Mouse (Mus musculus) layer of hippocampus, adult 18-20 months (tissue): Measurements from ENCODE around the gene Kif26a. TPM values are rescaled to one million over a fixed set of nuclear protein-coding genes. Genes with fewer than 3 reads are reported as not detected.

Experiments used
- DNase-seq, 2 experiments: peaks; one replicate each; pipeline ENCODE4 v3.0.0; 2022; ENCODE audit warnings: low spot score in 2 of 2
- long read RNA-seq: library from polyadenylated mRNA; stranded (forward); transcript quantifications from one replicate; pipeline ENCODE4 v2.0.0, GENCODE M21; 2021
- total RNA-seq, 2 experiments: library from RNA; stranded (reverse); gene quantifications; 2 replicates each; pipeline ENCODE4 v1.2.3; 2021

Kif26a gene
- total RNA-seq: 1 to 10 TPM; 3.9 to 4.5 TPM
- long read RNA-seq: 0 reads

DNA sequence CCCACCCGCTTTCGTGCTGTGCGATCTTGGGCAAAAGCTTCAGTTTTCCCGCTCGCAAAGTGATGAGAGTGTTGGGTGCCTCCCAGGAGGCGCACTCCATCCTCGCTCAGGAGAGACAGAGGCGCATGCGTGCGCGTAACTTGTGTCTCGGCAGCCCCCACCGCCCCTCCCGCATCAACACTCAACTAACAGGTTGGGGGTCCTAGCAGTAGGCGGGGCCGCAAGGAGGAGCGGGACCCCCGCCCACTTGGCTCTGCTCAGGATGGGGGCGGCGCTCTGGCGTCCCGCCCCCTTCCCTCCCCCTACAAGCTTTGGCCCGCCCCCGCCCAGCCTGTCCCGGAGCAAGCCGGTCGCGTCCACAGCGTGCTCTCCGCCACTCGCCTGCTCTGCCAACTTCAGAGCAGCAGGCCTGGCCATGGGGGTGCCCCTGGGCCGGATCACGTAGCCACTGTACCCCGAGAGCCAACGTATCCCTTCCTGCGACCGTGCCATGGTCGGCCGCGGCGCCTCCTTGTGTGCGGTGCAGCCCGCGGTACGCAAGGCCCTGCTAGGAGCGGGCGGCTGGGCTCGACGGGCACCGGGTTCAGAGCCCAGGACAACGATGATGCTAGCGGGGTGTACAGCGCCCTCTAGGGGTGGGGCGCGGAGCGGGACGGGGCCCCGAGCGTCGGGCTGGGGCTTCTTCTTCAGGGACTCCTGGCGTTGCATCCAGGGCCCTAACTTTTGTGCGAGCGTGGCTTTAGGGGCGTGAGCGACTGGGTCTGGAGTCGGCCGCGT lies at the start of gene Kif26a:
TSS of gene Kif26a (plus strand) at position 334 of the 777 bp plus-strand sequence.
- peak in 1 of 2 experiments; percentile 26 for DNase-seq

DNA sequence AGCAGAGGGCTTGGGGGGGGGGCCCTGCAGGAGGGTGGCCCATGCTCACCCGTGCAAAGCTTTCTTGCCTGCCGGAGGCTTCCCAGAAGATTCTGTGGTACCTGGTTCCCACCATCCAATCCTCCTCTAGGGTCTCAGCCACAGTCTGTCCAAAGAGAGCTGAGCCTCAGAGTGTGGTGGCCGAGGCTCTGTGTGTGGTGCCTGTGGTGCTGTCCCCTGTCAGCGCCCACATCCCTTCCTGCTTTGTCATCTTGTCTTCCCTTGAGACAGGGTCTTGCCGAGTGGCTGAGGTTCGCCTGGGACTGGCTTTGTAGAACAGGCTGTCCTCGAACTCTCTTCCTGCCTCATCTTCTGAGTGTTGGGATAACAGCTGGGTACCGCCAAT lies 49.3 kb upstream of the Kif26a start:
- no peak for DNase-seq

DNA sequence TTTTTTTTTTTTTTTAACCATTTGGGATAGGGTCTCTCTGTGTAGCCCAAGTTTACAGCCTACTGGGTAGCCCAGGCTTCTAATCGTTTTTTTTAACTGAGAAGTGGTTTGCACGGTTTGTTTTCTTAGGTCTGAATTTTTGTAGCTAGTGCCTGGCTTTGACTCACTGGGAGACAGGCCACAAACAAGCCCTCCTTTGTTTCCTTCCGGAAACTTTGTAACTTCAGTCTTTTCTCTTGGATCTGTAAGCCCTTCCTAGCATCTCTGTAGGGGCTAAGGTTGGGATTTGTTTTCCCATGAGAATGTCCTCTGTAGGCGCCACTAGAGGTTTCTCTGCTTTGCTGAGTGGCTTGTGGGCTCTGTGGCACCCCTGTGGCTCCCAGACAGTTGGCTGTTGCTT lies 45.9 kb upstream of the Kif26a start:
- no peak for DNase-seq

DNA sequence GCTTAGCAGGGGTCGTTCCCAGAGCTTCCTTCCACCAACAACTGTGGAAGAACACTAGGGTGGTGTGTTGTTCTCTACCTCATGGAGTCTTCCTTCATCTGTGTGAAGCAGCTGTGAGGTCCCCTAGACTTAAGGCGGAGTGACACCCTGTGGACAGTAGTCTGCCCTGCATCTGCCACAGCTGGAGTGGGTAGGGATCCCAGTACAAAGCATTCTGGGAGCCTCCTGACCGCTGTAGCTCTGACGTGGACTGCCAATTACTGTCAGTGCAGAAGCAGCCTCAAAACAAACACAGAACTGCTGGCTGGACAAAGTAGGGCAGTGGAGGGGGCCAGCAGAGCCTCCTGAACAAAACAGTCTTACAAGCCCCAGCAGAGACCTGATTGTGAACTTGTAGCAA lies 45.0 kb upstream of the Kif26a start:
- no peak for DNase-seq

DNA sequence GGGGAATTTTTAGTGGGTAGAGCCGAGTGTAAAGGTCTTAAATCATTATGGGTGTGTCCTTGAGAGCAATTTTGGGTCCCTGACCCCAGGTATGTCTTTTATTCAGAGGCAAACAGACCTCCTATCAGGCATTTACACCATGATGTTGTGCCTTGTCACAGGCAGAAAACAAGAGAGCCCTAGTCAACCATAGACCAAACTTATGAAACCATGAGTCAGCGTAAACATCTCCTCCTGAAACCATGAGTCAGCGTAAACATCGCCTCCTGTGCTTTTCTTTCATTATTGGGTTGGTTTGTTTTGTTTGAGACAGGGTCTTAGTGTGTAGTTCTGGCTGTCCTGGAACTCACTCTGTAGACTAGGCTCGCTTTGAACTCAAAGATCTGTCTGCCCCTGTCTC lies 42.8 kb upstream of the Kif26a start:
- no peak for DNase-seq

DNA sequence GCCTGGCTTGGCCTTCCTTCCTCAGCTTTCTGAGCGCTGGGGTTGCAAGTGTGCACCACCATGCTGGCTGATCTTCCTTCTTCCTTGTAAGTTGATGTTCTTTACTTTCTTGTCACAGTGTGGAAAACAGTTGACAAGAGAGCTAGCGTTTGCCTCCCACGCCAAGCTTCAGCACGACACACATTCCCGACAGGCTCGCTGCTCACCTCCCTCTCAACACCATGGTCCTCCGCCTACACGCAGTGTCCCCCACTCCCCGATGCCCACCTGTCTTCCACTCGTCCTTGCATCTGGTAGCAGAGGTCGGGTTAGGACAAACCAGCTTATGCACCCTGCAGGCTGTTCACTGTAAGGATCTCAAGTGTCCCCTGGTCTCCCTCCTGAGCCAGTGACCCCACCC lies 41.1 kb upstream of the Kif26a start:
- DNase-seq: no peak

DNA sequence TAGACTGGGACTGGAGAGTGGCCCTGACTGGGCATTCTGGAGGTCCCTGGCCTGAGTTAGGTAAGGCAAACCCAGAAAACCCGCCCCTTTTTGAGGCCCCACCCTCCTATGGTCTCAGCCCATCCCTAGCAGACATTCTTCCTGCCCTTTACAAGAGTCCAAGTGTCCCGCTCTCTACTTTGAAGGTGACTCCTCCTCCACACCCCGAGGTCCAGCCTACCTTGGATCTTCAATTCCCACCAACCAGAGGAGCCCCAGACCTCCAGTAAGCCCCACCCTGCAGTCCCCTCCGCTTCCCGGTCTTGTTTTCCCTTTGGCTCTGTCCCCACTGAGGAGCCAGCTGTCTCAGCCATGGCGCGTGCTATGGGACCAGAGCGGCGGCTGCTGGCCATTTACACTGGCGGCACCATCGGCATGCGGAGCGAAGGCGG lies 39.5 kb upstream of the Kif26a start, which contains the start of gene Aspg:
TSS of gene Aspg (plus strand) at position 139 of the 431 bp plus-strand sequence.
- no peak for DNase-seq

DNA sequence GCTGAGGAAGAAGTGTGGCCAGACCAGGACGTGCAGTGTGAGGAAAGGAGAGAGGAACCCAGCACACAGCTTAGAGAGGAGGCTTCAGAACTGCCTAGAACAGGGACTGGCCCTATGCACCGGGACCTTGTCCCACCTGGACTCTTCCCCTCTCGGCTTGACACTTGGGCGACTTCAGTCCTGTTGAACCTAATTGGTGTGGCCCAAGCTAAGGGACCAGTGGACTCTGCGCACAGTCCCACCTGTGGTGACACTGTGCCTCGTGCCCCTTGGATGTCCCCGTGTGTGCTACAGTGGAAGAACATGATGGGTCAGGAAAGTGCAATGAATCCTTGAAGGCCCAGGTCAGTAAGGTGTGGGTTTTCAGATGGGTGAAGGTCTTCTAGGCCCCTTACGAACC lies 38.3 kb upstream of the Kif26a start:
- no peak for DNase-seq

DNA sequence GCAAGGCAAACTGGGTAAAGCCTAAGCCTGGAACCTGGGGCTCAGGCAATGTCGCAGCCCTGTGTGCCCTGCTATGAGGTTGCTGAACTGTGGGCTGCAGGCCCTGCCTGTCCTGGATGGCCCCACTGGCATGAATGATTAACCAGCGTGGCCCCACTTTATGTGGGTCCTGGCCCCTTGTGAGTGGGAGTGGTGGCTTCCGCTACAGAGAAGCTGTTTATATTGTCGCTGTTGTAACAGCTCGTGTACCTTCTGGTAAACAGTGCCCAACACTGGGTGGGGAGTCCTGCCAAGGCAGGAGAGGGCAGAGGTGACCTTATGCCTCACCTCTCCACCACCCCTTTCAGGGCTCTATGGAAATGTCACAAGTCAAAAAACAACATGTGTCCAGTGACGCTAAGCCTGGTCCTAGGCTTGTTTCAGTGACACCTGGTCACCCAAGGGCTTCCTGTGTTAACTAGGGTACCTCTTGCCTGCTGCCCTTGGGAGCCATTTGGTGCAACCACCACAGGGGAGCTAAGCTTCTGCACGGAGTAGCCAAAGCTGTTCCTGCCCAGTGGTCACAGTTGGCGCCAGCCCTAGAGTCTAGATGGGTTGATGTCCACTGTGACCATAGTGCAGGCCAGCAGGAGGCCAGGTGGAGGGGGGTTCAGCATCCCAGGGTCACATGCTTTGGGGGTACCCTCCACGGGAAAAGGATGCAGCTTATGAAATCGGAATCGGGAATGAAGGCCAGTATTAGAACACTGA lies 37.1 kb upstream of the Kif26a start:
- no peak for DNase-seq

DNA sequence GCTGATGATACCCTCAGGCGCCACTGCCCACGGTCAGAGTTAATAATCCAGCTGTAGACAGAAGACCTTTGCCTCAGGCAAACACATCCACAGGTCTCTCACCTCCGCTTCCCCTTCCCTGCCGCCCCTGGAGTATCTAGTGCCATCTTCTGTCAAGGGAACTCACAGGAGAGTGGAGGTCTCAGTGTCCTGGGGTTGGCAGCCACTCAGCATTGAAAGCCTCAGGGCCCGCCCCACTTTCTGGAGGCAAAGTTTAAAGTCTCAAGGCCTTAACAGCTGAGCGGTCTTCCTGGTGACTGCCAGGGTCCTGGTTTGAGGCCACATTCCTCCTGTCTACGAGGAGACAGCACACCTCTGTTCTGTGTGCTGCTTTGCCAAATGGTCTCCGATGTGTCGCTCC lies 36.3 kb upstream of the Kif26a start:
- no peak for DNase-seq

DNA sequence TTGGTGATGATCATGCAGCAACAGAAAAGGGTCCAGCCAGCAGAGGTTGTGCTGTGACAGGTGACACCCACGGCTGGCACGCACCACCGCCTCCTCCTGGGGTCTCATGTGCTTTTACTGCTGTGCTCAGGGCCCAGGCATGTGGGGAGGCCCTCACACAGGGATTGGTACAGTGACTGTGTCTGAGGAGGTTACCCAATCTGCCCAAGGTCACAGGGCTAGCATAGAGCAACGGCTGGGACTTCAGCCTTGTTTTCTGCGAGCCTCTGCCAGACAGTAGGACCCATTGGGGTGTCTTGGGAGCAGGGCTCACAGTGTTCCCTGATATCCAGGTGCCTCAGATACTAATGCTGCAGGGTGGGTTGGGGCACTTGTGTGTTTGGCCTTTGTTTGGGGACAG lies 34.7 kb upstream of the Kif26a start:
- DNase-seq: no peak

DNA sequence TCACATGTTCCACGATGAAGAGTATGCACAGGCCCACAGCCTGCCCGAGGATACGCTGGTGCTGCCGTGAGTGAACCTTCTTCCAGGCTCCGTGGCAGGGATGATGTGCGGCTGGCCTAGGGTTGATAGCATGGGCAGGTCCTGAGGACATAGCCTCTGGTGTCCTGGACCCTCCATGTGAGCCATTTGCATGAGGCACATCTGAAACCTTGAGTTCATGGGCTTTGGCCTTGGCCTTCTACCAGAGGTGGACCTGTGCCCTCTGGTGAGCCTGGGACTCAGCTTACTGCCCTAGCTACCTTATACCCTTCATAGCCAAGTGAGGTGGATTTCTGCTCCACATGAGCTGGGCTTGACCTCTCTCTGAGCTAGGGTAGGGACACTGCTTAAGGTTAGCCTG lies 33.8 kb upstream of the Kif26a start:
- DNase-seq: no peak

DNA sequence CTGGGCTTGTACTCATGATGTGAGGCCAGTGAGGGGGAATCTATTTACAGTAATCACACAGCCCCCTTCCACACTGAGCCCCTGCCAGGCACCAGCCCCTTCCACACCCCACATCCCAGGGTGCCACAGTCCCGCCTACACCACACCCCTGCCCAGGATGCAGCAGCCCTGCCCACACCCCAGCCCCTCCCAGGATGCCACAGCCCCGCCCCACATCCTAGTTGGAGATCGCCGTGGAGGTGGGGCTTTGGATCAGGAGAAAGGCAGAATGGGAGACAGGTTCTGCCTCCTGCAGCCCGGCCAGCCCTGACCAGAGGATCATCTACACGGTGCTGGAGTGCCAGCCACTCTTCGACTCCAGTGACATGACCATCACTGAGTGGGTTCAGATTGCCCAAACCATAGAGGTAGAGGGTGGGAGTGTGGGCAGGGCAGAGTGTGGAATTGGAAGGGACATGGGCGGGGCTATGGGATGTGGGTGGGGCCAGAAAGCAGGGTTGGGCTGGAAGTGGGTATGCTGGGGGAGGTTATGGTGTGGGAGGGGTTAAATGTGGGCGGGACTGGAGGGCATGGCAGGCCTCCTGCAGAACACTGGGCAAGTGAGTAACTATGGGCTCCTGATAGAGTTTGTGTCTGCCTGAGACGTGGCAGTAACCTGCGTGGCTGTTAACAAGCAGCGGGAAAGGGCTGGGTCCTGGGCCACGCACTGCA lies 33.2 kb upstream of the Kif26a start:
- DNase-seq: no peak

DNA sequence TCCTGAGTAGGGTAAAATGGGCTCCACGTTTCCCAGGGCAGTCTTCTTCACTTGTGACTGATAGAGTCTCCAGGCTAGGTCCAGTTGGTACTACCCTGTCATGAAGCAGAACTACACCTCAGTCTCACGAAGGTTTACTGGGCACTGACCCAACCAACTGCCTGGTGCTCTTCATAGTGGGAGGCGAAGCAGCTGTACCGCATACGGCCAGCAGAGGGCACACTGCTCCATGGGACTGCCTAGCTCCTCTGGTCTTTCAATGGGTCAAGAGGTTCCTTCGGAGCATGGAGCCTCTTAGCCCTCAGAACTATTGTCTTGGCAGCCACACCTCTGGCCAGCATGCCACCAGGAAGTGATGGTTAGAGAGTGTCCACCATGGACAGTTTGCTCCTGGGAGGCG lies 32.3 kb upstream of the Kif26a start:
- peak; percentile 56 to 93 for DNase-seq

DNA sequence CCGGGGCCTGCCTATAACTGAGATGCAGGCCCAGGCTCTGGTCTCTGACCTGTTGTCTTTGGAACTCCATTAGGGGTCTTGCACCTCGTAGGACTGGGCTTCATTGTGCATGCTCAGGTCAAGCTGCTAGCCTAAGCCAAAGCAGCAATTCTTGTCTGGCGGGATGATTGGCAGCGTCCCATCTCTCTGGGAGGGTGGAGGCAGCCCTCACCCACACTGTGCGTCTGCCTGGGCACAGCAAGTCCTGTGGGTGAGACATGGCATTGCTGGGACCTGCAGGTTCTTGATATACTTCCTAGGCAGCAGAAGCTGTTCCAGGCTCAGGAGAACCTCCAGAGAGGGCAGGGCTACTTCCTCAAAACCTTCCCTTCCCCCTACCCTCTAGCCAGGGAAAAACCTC lies 29.0 kb upstream of the Kif26a start:
- DNase-seq: peak in 1 of 2 experiments; percentile 63

DNA sequence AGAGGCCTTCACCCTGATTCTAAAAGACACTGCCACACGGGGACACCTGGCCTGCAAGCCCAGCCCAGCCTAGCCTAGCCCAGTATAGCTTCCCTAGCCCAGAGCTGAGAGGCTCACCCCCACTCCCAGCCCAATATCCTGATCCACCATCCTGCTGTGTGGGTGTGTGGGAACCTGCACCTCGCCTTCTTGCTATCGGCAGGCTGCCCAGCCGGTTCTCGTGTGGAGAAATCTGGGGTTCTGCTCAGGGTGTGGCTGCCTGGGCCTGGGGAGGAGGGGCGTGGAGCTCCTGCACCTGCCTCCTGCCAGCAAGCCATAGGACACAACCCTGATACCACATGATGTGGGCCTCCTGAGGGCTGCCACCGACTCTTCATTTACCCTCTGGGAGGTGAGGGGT lies 28.4 kb upstream of the Kif26a start:
- peak; percentile 61 to 82 for DNase-seq

DNA sequence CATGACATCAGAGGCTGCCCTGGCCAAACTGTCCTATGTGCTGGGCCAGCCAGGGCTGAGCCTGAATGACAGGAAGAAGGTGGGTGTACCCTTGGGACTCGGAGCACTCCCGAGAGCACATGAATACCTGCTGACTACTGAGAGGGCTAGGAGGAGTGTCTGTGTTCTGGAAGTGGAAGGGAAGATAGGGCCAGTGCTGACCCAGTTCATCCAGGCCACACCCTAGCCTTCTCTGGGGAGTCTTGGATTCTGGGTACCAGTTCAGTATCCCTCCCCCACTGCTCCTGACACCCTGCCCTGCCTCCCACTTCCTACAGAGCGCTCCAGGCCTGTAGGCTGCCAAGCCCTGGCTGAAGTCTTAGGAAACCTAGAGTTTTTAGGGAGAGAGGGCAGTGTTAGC lies 24.8 kb upstream of the Kif26a start:
- DNase-seq: no peak

DNA sequence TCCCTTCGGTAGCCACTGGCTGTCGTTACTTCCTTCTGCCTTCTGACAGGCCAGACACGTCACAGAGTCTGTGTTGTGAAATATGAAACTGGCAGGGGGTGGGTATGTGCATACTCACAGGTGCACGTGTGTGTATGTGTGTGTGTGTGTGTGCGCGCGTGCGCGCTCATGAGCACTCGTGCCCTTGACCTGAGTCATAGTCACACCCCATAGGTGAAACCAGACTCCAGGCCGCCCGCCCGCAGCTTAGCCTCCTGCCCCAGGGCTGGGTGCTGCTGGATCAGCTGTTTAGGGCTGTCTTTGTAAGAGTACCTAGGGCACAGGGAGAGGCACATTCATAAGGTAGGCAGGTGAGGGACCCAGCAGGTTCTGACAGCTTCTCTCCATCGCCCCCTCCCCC lies 20.1 kb upstream of the Kif26a start:
- DNase-seq: no peak

DNA sequence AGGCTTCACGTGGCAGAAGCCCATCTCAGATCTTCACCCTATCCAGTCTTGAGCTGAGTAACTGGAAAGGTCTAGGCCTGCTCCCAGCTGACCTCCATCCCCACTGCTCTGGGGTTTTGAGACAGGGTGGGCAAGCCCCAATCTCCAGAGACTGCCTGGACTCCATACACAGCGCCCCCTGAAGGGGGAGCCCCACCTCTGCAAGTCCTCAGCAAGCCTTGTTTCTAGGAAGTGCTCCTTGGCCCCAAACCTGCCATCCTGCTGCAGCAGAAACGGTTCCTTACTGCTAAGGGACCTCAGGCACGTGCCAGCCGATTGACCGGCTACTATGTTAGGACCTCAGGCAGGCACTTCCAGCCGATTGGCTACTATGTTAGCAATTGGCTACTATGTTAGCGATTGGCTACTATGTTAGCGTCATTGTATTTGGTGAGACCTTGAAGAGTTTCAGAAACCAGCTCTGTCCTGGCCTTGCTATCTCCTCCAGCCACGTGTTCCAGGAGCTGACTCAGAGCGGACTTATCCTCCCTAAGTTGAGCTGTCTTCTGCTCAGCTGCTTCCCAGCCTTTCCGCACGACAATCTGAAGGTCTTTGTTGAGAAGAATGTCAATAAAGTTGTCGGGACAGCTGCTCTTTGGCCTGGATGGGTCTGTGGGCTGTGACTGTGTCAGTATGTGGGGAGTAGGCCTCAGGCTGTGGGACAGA lies 18.9 kb upstream of the Kif26a start:
- DNase-seq: no peak

DNA sequence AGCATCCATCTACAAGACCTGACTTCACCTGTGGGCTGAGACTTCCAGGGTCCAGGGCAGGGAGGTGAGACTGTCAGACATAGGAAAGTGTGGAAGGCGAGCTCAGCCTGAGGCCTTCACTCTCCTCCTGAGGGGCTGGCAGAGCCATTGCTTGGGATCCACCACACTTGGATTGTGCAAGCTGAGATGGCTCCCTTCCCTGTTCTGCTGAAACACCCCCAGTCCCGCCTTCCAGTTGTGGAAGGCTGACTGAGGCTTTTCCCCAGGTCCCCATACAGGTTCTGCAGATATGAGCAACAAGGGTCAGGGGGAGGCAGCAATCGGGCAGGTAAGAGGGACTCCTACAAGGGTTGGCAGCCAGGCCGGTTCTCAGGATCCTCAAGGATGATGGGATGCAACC lies 17.5 kb upstream of the Kif26a start:
- no peak for DNase-seq

DNA sequence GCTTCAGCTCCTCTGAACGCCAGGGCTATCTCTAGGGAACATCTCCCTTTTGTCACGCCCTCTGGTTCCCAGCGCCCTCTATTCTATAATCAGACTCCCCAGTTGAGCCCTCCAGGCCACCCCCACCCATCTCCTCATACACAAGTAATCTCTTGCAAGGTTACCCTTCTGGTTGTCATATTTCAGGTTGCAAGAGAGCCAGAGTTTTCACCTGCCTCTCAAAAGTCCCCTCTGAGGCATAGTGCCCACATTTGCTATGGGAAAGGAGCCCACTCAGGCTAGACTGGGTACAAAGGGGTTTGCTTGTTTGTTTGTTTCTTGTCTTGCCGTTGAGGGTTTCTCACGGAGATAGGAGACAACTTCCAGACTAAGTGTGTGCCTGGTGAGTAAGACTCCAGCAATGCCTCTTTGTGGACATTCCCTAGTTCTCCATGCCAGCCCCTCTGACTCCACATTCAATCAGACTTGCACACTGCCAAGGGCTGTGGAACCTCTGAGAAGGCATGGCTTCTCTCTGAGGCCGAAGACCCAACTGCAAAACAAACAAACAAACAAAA lies 16.6 kb upstream of the Kif26a start:
- DNase-seq: no peak
